In the genomic region with DNA sequence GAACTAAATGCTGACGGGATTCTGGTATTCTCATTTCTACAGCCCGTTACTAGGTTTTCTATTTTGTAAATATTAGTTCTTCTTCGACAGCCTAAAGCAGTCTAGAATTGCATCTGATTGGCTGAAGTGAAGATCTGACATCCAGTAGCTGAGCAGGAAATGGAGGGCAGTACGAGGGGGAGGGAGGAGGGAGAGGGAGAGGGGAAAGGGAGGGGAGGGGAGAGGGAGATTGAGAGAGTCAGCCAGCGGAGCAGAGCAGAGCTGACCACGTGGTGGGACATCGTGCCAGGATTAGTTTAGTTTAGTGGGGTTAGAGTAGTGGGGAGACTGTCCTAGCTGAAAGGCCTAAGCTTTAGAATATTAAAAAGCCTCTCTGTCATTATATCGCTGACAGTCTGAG, we compare ENCODE assay signal across 10 mouse cellular contexts.
DNase-seq lines count a peak whose midpoint lies in the region; ATAC-seq and TF ChIP-seq lines count a peak whose summit lies in the region.
"Had no signal": no experiment of that assay in that cellular context is flagged by ENCODE, and none has a peak within 500 bp of the region (broad histone marks: within the 10 kb centered on the region; RNA-seq: fewer than 3 reads in every experiment).

No protein-coding gene starts in this region.

- 32% methylated on average over 8 of the region's 8 CpGs for WGBS in heart, embryonic 15.5 days
- 18% methylated on average over 8 of the region's 8 CpGs for WGBS in forebrain, postnatal 0 days
- WGBS in midbrain, postnatal 0 days = 19% methylated on average over 8 of the region's 8 CpGs

- H3K9ac ChIP-seq in heart, embryonic 15.5 days = no peak overlapping the region
- H3K9ac ChIP-seq in forebrain, postnatal 0 days = no peak overlapping the region
- no peak overlapping the region for H3K9ac ChIP-seq in midbrain, postnatal 0 days (replicated peaks; ENCODE audit: low read length, poor library complexity, severe bottlenecking)

- no peak overlapping the region for H3K4me3 ChIP-seq in heart, embryonic 15.5 days
- H3K4me3 ChIP-seq in forebrain, postnatal 0 days (ENCODE audit: low read depth, low read length) = no peak overlapping the region
- H3K4me3 ChIP-seq in midbrain, postnatal 0 days (ENCODE audit: low read depth, low read length) = no peak overlapping the region
- H3K4me3 ChIP-seq: megakaryocyte, embryonic 14.5 days had no signal

- H3K4me2 ChIP-seq in heart, embryonic 15.5 days = no peak overlapping the region
- no peak overlapping the region for H3K4me2 ChIP-seq in forebrain, postnatal 0 days (ENCODE audit: low read depth)
- H3K4me2 ChIP-seq in midbrain, postnatal 0 days (ENCODE audit: low read depth, low read length, poor library complexity, severe bottlenecking) = no peak overlapping the region

- no peaks in the 10 kb centered on the region for H3K9me3 ChIP-seq in heart, embryonic 15.5 days (replicated peaks)
- H3K9me3 ChIP-seq in forebrain, postnatal 0 days (ENCODE audit: low read length) = no peaks in the 10 kb centered on the region
- H3K9me3 ChIP-seq in midbrain, postnatal 0 days (ENCODE audit: low read length) = no peaks in the 10 kb centered on the region
- H3K9me3 ChIP-seq: megakaryocyte, embryonic 14.5 days had no signal

- no peaks in the 10 kb centered on the region for H3K27me3 ChIP-seq in heart, embryonic 15.5 days
- no peaks in the 10 kb centered on the region for H3K27me3 ChIP-seq in forebrain, postnatal 0 days (ENCODE audit: insufficient read depth, low read length)
- no peaks in the 10 kb centered on the region for H3K27me3 ChIP-seq in midbrain, postnatal 0 days (ENCODE audit: insufficient read depth, low read length)

- H3K36me3 ChIP-seq in heart, embryonic 15.5 days = no peaks in the 10 kb centered on the region
- no peaks in the 10 kb centered on the region for H3K36me3 ChIP-seq in forebrain, postnatal 0 days (ENCODE audit: insufficient read depth)
- no peaks in the 10 kb centered on the region for H3K36me3 ChIP-seq in midbrain, postnatal 0 days (ENCODE audit: insufficient read depth, low read length)

- no peaks in the 10 kb centered on the region for H3K4me1 ChIP-seq in heart, embryonic 15.5 days (replicated peaks)
- H3K4me1 ChIP-seq in forebrain, postnatal 0 days (ENCODE audit: insufficient read depth) = peaks cover 7% of the 10 kb centered on the region
- H3K4me1 ChIP-seq in midbrain, postnatal 0 days (ENCODE audit: insufficient read depth, low read length) = no peaks in the 10 kb centered on the region; the same call in 1 of the 2 replicates
- H3K4me1 ChIP-seq: megakaryocyte, embryonic 14.5 days had no signal

- no peak for TF ChIP-seq CTCF in forebrain, postnatal 0 days (IDR thresholded peaks at IDR 0.05; ENCODE audit: low read depth)
- no peak for TF ChIP-seq CTCF in midbrain, postnatal 0 days (IDR thresholded peaks at IDR 0.05)

- no peak overlapping the region for H3K27ac ChIP-seq in heart, embryonic 15.5 days
- no peak overlapping the region for H3K27ac ChIP-seq in forebrain, postnatal 0 days (ENCODE audit: low read depth, low read length)
- no peak overlapping the region for H3K27ac ChIP-seq in midbrain, postnatal 0 days (ENCODE audit: low read depth, low read length)

- DNase-seq in heart, adult 18-20 months = no peak
- DNase-seq in forebrain, postnatal 0 days = peak; percentile 24
- peak; percentile 46 for DNase-seq in liver
- peak; percentile 68 for DNase-seq in midbrain, postnatal 0 days (ENCODE audit: low spot score)
- no peak for DNase-seq in urinary bladder, postnatal 25 days (ENCODE audit: low spot score)
- DNase-seq in cerebellum, adult 18-20 months = no peak
- DNase-seq in adrenal gland, postnatal 36 days = no peak
- DNase-seq: cerebellum, postnatal 25 days had no signal

- peak; percentile 65 for ATAC-seq in heart, embryonic 15.5 days (replicated peaks; ENCODE audit: insufficient number of reproducible peaks, insufficient read depth, low FRiP score, low read depth)
- peak; percentile 80 for ATAC-seq in forebrain, postnatal 0 days
- no peak; the same call in 1 of the 2 replicates for ATAC-seq in midbrain, postnatal 0 days (ENCODE audit: low FRiP score)

Comparison
In these comparisons a context has a peak if more than half of its experiments do, and no peak if none do; other contexts are left out.
1. DNase-seq: peak in forebrain, postnatal 0 days (single experiment), liver (single experiment) and midbrain, postnatal 0 days (single experiment); none in heart, adult 18-20 months (0 of 2), urinary bladder, postnatal 25 days (single experiment), cerebellum, adult 18-20 months (0 of 2) and adrenal gland, postnatal 36 days (0 of 2).